Mouse (Mus musculus) intestine, embryonic 15.5 days (tissue): ENCODE results near the gene Tmem190. TPM values are rescaled to one million over a fixed set of nuclear protein-coding genes. Genes with fewer than 3 reads are reported as not detected.
A peak's percentile ranks its signal among the peaks of the same experiment; 100 is the strongest.

Experiments
- ATAC-seq: fragments of 200-750 bp; cut with Nextera tagmentation; 2 replicates; pipeline ENCODE4 v1.8.0; 2017; ENCODE audit warnings: moderate TSS enrichment, moderate library complexity
- H3K27ac ChIP-seq: fragments of 300-500 bp; sonication (generic); 2 replicates; pipeline ENCODE4 v1.5.1; 2015; ENCODE audit warnings: mild to moderate bottlenecking, inconsistent platforms
- H3K27me3 ChIP-seq: fragments of 300-500 bp; sonication (generic); replicated peaks from 2 replicates; pipeline ENCODE4 v1.6.1; 2015; ENCODE audit warnings: inconsistent platforms
- H3K36me3 ChIP-seq: fragments of 300-500 bp; sonication (generic); 2 replicates; pipeline ENCODE4 v1.6.1; 2015; ENCODE audit warnings: inconsistent platforms
- H3K4me1 ChIP-seq: fragments of 300-500 bp; sonication (generic); replicated peaks from 2 replicates; pipeline ENCODE4 v1.6.1; 2015; ENCODE audit warnings: inconsistent platforms
- H3K4me2 ChIP-seq: fragments of 300-500 bp; sonication (generic); replicated peaks from 2 replicates; pipeline ENCODE4 v1.6.1; 2015; ENCODE audit warnings: mild to moderate bottlenecking, inconsistent platforms
- H3K4me3 ChIP-seq: fragments of 300-500 bp; sonication (generic); replicated peaks from 2 replicates; pipeline ENCODE4 v1.5.1; 2015; ENCODE audit warnings: inconsistent platforms
- H3K9ac ChIP-seq: fragments of 300-500 bp; sonication (generic); 2 replicates; pipeline ENCODE4 v1.6.1; 2015; ENCODE audit warnings: inconsistent platforms
- H3K9me3 ChIP-seq: fragments of 300-500 bp; sonication (generic); 2 replicates; pipeline ENCODE4 v1.6.1; 2016; ENCODE audit warnings: inconsistent platforms
- WGBS: fragments of 180-500 bp; shearing (Covaris S2); methylation state at CpG from one replicate; pipeline ENCODE4 v1.1.7; 2015; 5-methylcytosine and 5-hydroxymethylcytosine counted together
- polyA plus RNA-seq: library from polyadenylated mRNA; unstranded; fragments of >200 nt; fragmentation: Nextera tagmentation; extraction: Ambion mirVana; gene quantifications from 2 replicates; pipeline ENCODE4 v1.2.1, GENCODE M21; 2015

Tmem190 gene
- polyA plus RNA-seq, 1 experiment from 2014 or later: 1.1 TPM

DNA sequence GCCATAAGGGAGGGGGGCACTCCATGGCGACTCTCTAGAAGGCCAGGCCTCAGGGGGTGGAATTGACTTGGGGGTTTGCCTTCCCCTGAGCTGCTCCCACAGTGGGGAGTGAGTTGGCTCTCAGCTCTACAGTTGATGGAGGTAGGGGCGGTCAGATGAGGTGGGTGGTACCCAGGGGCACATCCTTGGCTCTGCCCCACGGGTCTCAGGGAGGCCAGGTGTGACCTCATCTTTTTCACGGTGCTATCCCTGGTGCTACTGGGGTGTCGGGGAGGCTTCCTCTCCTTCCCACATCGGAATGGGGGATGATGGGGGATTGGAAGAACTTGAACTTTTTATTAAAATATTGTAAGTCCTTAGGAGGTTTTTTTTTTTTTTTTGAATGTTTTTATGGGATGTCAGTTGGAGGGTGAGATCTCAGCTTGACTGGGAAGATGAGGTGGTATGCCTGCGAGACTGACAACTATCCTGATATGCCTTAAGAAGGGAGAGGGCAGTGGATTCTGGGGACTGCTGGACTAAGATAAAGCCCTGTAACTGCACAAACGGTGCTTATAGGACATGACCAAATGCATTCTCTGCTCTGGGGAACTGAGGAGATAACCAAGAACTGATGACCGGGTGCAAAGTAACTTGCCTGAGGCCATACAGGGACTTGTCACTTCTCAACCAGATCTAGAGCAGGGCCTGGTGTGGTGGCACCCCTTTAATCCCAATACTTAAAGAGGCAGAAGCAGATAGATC lies 35.4 kb upstream of the Tmem190 start:
- no peak for ATAC-seq
- no peak overlapping the region for H3K9ac ChIP-seq
- H3K4me3 ChIP-seq: no peak overlapping the region
- no peaks in the 10 kb centered on the region for H3K27me3 ChIP-seq
- peaks cover 19% of the 10 kb centered on the region for H3K4me1 ChIP-seq
- WGBS: 75% methylated on average over 9 of the region's 9 CpGs
- no peak overlapping the region for H3K4me2 ChIP-seq
- H3K27ac ChIP-seq: no peak overlapping the region
- H3K36me3 ChIP-seq: peaks cover 22% of the 10 kb centered on the region; the same call in 1 of the 2 replicates
- H3K9me3 ChIP-seq: no peaks in the 10 kb centered on the region

DNA sequence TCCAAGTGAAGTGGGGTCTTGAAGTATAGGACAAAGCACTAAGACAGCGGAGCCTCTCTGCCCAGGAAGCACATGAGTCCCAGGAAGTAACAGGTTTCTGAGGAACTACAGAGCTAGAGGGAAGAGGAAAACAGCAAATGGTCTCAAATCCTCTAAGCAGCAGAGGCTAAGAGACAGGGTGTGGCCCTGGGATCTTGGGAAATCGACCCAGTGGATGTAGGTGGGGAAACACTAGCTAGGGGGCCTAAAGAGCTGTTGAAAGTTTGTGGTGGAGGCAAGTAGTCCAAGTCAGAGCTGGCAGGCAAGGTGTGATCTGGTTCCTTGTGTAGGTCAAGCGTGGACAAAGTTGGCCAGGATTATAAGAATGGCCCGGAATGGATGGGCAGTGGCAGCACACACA lies 34.4 kb upstream of the Tmem190 start:
- ATAC-seq: no peak
- Histone ChIP-seq H3K4me1 (peaks cover 14% of the 10 kb centered on the region), H3K27ac (no peak overlapping the region), H3K4me3 (no peak overlapping the region), H3K9ac (no peak overlapping the region), H3K4me2 (no peak overlapping the region), H3K36me3 (peaks cover 19% of the 10 kb centered on the region; the same call in 1 of the 2 replicates), H3K9me3 (no peaks in the 10 kb centered on the region), H3K27me3 (no peaks in the 10 kb centered on the region)
- WGBS: 75% methylated on average over 4 of the region's 4 CpGs

DNA sequence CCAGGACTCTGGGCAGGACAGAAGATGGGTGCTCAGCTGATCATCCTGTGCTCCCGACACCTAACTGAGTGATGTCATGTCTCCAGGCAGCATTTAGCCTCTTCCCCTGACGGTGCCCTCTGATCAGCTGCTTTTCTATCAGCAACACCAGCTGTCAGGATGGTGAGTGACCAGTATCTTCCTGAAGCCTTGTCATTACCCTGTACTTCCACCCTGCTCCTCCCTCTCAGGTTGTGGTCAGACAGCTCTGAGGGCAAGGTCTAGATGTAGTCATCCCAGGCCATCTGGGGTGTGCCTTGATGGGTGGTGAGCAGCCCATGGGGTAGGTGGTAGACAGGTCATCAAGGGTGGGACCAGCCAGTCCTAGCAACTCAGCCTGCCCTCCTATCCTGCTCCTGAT lies 33.6 kb upstream of the Tmem190 start:
- Histone ChIP-seq H3K36me3 (peaks cover 17% of the 10 kb centered on the region; the same call in 1 of the 2 replicates), H3K27ac (no peak overlapping the region), H3K27me3 (no peaks in the 10 kb centered on the region), H3K4me1 (peaks cover 14% of the 10 kb centered on the region), H3K4me2 (no peak overlapping the region), H3K9me3 (no peaks in the 10 kb centered on the region), H3K4me3 (no peak overlapping the region), H3K9ac (no peak overlapping the region)
- no peak for ATAC-seq
- 77% methylated on average over 2 of the region's 2 CpGs for WGBS

DNA sequence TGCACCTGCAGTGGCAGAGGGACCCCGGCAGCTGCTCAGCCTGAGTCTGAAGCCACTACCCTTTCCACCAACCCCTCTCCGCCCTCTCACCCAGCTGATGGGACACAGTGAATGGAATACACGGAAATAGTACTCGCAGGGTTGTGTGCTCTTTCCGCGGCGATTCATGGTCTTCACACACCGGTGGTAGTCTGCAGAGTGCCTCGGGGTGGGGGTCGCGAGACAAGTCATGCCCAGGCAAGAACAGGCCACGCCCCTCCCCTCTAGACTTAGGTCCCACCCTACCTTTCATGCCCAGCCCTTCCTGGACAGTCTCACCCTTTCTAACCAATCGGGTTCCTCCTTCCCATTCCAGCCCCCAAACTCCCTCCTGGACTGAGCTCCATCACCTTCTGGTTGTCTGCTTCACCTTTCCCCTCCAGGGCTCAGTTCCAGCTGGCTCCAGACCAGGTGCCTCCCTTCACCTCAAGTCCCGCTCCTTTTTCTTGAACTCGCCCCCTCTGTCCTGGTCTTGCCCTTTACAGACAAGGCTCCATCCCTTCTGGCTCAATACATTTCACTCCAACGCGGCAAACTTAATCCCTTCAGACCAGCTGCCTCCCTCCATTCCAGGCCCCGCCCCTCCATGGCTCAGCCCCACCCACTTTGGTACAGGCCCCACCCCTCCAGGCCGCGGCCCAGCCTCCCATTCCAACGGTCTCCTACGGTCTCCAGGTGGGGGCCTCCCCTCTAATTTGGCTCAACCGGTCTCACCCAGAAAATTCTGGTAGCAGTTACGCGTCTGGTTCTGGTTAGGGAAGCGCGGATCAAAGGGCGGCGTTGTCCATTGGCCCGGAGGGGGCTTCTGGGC lies 30.5 kb upstream of the Tmem190 start:
- H3K36me3 ChIP-seq: 0 out of 2 replicates have a peak, but pooled peaks cover 2% of the 10 kb centered on the region
- H3K4me3 ChIP-seq: peak overlapping the region; percentile 40
- ATAC-seq: peak; percentile 89
- no peaks in the 10 kb centered on the region for H3K27me3 ChIP-seq
- peaks cover 14% of the 10 kb centered on the region for H3K4me1 ChIP-seq
- H3K9ac ChIP-seq: peak overlapping the region; percentile 41; the same call in 1 of the 2 replicates
- peak overlapping the region; percentile 75 for H3K4me2 ChIP-seq
- H3K27ac ChIP-seq: peak overlapping the region; percentile 48; the same call in 1 of the 2 replicates
- H3K9me3 ChIP-seq: no peaks in the 10 kb centered on the region
- WGBS: 3% methylated on average over 30 of the region's 30 CpGs

DNA sequence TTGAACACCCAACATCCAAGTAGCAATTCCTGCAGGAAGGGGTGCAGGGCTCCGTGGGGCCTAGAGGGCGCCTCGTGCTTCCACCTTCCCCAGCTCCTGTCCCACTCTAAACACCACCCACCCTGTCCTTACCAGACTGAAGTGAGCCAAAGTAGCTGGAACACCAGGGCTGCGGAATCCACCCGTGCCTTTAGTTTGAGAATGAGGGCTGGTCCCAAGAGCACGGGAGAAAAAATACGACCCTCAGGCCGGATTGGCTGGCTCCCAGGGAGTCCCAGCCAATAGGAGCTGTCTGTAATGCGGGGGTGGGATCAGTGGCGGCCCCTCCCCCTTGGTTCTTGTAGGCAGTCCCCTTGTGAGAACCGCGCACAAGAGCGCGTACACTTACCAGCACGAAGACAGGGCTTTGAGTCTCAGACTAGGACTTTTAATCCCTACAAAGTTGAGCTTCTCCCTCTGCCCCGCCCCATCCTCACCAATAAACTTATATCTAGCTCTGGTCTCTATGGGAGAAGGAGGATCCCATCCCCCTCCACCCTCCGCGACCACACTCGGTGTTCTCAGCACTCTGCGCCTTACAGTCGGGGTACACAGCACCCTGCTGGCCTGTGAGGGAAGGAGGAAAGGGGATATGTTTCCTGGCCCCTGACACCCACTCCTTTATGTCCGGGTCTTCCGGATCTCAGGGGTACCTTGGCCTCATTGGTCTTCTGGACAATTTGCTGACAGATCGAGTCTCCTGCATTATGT lies 29.7 kb upstream of the Tmem190 start, which contains the start of gene Cox6b2:
Gene Cox6b2 (minus strand): TSS at position 274 of the 750 bp plus-strand sequence.
- peak; percentile 94 for ATAC-seq
- H3K36me3 ChIP-seq: 0 out of 2 replicates have a peak, but pooled peaks cover 2% of the 10 kb centered on the region
- peak within 1 kb of the TSS; percentile 41 for H3K9ac ChIP-seq
- peak within 1 kb of the TSS; percentile 75 for H3K4me2 ChIP-seq
- peaks cover 14% of the 10 kb centered on the region for H3K4me1 ChIP-seq
- H3K27me3 ChIP-seq: no peaks in the 10 kb centered on the region
- peak within 1 kb of the TSS; percentile 40 for H3K4me3 ChIP-seq
- H3K27ac ChIP-seq: peak within 1 kb of the TSS; percentile 48; the same call in 1 of the 2 replicates
- H3K9me3 ChIP-seq: no peaks in the 10 kb centered on the region
- WGBS: 2% methylated on average over 24 of the region's 24 CpGs

DNA sequence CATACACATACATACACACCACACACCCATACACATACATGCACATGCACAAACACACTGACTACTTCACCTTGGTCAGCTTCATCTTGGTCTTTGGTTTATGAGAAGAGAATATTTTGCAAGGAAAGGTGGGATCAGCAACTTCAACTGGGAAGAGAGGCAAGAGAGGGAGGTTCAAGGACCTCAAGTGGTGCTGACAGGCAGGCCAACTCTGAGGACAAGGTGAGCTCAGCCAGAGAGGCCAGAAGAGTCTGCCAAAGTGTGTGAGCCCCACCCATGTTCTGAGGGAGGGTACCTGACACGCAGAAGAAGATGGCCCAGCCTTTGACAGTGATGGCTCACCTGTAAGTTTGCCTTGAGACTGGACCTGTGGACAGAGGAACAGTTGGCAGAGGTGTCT lies 23.1 kb upstream of the Tmem190 start:
- ATAC-seq: no peak
- no peaks in the 10 kb centered on the region for H3K27me3 ChIP-seq
- no peak overlapping the region for H3K27ac ChIP-seq
- no peak overlapping the region for H3K9ac ChIP-seq
- WGBS: 29% methylated on average over 1 of the region's 1 CpGs
- no peaks in the 10 kb centered on the region for H3K4me1 ChIP-seq
- no peak overlapping the region for H3K4me2 ChIP-seq
- H3K9me3 ChIP-seq: no peaks in the 10 kb centered on the region
- no peak overlapping the region for H3K4me3 ChIP-seq
- H3K36me3 ChIP-seq: no peaks in the 10 kb centered on the region

DNA sequence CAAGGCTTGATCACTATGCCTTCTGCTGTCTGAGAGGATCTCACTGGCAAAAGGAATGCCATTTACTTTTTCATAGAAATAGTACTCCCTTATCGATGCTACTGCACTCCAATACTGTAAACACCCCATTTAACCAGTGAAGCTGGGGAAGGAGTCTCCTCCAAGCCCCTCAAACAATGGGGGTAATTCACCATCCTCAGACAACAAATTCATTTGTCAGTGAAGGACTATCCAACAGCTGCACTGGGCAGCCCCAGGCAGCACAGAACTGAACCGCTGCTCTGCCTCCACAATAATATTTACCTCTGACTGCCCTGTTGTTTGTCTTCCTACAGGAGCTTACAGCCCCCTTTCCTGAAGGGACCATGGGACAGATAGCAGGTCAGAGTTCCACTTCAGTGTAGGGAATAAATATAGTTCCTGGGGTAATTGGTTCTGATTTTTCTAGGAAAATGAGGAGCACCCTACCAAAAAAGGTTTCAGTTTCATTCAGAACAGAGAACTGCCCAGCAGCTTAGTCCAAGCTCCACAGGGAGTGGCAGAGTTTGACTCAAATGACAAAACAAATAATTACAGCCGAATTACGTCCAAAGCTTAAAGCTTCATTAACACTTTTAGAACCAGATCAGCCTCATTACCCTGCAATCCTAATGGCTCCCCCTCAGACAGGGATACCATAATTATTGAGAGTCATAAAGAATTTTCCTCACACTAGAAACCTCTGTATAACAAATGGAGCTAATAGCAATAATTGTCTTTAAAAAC lies 17.6 kb upstream of the Tmem190 start:
- Histone ChIP-seq H3K4me2 (no peak overlapping the region), H3K9me3 (no peaks in the 10 kb centered on the region), H3K27me3 (no peaks in the 10 kb centered on the region), H3K4me3 (no peak overlapping the region), H3K4me1 (no peaks in the 10 kb centered on the region), H3K27ac (no peak overlapping the region), H3K9ac (no peak overlapping the region), H3K36me3 (no peaks in the 10 kb centered on the region)
- ATAC-seq: no peak
- WGBS: 8% methylated on average over 4 of the region's 4 CpGs

DNA sequence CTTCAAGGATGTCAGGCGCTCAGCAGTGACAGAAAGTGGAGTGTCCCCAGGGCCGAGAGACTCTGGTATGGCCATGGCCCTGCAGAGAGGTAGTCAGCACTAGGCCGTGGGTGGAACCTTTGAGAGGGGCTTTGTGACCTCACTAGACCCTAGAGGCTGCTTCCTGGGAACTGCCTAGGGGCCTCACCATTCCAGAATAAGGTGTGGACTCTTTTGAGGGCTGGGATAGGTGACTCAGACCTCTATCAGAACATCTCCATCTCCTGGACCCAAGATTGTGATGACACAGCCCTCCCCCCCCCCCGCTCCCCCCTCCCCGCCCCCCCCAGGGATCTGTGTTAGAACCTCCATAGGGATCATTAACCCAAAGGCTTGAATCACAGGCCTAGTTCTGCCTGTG lies 11.5 kb upstream of the Tmem190 start, which contains the start of gene Fam71e2:
Gene Fam71e2 (minus strand): TSS at position 101 of the 400 bp plus-strand sequence.
- WGBS: 67% methylated on average over 3 of the region's 5 CpGs
- Histone ChIP-seq H3K27ac (no peak within 1 kb of the TSS), H3K4me2 (no peak within 1 kb of the TSS), H3K4me1 (no peaks in the 10 kb centered on the region), H3K36me3 (no peaks in the 10 kb centered on the region), H3K9me3 (no peaks in the 10 kb centered on the region), H3K9ac (no peak within 1 kb of the TSS), H3K27me3 (peaks cover 11% of the 10 kb centered on the region), H3K4me3 (no peak within 1 kb of the TSS)
- no peak for ATAC-seq

DNA sequence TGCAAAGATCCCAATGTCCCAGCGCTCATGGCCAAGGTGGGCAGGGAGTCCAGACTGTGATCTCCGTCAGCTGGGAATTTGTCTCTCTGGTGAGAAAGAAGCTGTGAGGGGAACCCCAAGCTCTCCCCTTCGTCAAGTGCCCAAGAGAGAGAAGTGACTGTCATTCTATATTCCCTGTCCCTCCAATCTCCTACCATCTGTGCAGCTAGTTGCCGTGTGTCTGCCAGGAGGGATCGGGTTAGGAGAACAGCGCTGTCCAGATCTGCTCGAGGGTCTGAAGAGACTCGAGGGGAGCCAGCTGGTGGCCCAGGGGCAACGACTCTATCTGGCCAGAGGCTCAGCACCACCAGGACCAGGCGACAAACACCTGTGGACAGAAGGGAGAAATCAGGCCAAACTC lies 6.6 kb upstream of the Tmem190 start:
- Histone ChIP-seq H3K27me3 (peaks cover 40% of the 10 kb centered on the region), H3K36me3 (no peaks in the 10 kb centered on the region), H3K4me2 (no peak overlapping the region), H3K9me3 (no peaks in the 10 kb centered on the region), H3K4me3 (no peak overlapping the region), H3K9ac (no peak overlapping the region), H3K27ac (no peak overlapping the region), H3K4me1 (peaks cover 17% of the 10 kb centered on the region)
- ATAC-seq: no peak
- WGBS: 55% methylated on average over 10 of the region's 10 CpGs

DNA sequence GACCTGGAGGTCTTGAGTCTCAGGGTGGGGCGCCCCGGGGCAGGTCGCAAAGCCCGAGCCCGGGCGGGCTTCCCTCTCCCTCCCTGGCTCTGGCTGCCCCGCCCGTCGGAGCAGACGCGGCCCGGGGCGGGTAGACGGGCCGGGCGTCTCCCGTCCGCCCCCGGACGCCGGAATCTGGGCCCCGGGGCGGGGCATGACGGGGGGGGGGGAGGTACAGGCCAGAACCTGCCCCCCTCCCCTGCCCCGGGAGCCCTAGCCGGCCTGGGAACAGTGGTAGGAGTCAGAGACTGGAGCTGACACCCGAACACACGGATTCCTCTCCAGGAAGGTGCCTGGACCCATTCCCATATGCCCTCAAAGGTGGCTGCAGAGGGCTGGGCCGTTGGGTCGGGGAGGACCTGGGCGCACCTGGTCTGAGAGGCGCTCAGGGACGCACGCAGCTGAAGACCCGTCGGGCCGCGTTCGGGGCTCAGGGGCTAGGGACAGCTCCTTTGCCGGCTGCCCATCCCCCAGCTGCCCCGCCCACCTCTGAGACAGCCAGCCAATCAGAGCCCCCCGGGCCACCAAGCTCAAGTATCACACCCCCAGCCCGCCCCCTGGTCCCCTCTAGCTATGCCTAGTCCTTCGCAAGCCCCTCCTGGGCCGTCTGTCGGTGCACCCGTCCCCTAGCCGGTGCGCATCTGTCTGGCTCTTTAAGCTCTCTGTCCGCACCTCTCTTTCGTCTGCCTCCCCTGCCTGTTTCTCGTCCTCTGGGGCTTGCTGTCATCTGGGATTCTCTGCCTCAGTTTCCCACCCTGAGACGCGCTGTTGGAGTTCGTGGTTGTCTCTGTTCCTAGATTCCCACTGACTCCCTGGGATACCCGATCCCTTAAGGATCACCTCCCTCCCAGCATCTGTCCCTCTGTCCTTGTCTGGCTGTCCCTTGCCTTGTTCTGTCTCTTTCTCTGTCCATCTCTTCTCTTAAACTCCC lies 5.6 kb upstream of the Tmem190 start:
- Histone ChIP-seq H3K4me1 (peaks cover 20% of the 10 kb centered on the region), H3K36me3 (no peaks in the 10 kb centered on the region), H3K9ac (peak overlapping the region; percentile 33; the same call in 1 of the 2 replicates), H3K27ac (no peak overlapping the region), H3K4me3 (peak overlapping the region; percentile 36), H3K9me3 (no peaks in the 10 kb centered on the region), H3K27me3 (peaks cover 40% of the 10 kb centered on the region), H3K4me2 (peak overlapping the region; percentile 63)
- 1% methylated on average over 51 of the region's 56 CpGs for WGBS
- ATAC-seq: peak; percentile 69
